Mouse (Mus musculus) spleen, adult 2 months (tissue): ENCODE results near the gene Slc22a15. TPM values are rescaled to one million over a fixed set of nuclear protein-coding genes. Genes with fewer than 3 reads are reported as not detected.

ENCODE experiments used
- DNase-seq, 2 experiments: peaks; one replicate each; pipeline versions ENCODE4 v3.0.0 to v3.0.0-alpha.2; 2012 to 2021; ENCODE audit warnings: low spot score in 2 of 2, low read depth in 1 of 2
- H3K27ac ChIP-seq: fragments of 200-500 bp; 2 replicates; pipeline ENCODE4 v1.5.1; 2012; ENCODE audit warnings: low read length, inconsistent platforms; ENCODE audit not compliant: insufficient read depth
- H3K27me3 ChIP-seq: fragments of 200-500 bp; 2 replicates; pipeline ENCODE4 v1.6.1; 2012; ENCODE audit warnings: mild to moderate bottlenecking, moderate library complexity, low read length, inconsistent platforms; ENCODE audit not compliant: control insufficient read depth, insufficient read depth
- H3K36me3 ChIP-seq: fragments of 200-500 bp; 2 replicates; pipeline ENCODE4 v1.6.1; 2012; ENCODE audit warnings: mild to moderate bottlenecking, low read length, inconsistent platforms; ENCODE audit not compliant: control insufficient read depth, insufficient read depth
- H3K4me1 ChIP-seq: fragments of 200-500 bp; 2 replicates; pipeline ENCODE4 v1.6.1; 2011; ENCODE audit warnings: inconsistent platforms; ENCODE audit not compliant: control insufficient read depth, insufficient read depth, insufficient read length
- H3K4me3 ChIP-seq: fragments of 200-500 bp; 2 replicates; pipeline ENCODE4 v1.5.1; 2011; ENCODE audit warnings: mild to moderate bottlenecking, inconsistent platforms; ENCODE audit not compliant: insufficient read depth, insufficient read length; ENCODE audit errors: extremely low read depth
- CTCF ChIP-seq: fragments of 200-500 bp; IDR thresholded peaks from 2 replicates; pipeline ENCODE4 v1.5.1; 2011; ENCODE audit warnings: mild to moderate bottlenecking, inconsistent platforms; ENCODE audit not compliant: insufficient read depth, insufficient read length, insufficient replicate concordance; ENCODE audit errors: extremely low read depth
- POLR2A ChIP-seq: fragments of 200-500 bp; IDR thresholded peaks from 2 replicates; pipeline ENCODE4 v1.6.1; 2011; ENCODE audit warnings: low read depth, low read length, inconsistent platforms
- WGBS: fragments of 180-500 bp; shearing (Covaris S2); methylation state at CpG from one replicate; pipeline ENCODE4 v1.1.7; 2018; 5-methylcytosine and 5-hydroxymethylcytosine counted together
- polyA plus RNA-seq: library from polyadenylated mRNA; depleted of rRNA; stranded (reverse); fragments of >200 nt; gene quantifications from 2 replicates; pipeline ENCODE4 v1.2.3, GENCODE M21; 2012

The Slc22a15 gene
- polyA plus RNA-seq, 1 experiment = 2.5 TPM

GRCm38 (mm10) chr3:101918526-101918925 is 5.7 kb downstream of the Slc22a15 start:
- no peak overlapping the region for H3K27ac ChIP-seq
- WGBS = 94% methylated on average over 3 of the region's 3 CpGs
- H3K27me3 ChIP-seq = no peaks in the 10 kb centered on the region
- no peak overlapping the region for H3K4me3 ChIP-seq
- no peaks in the 10 kb centered on the region for H3K36me3 ChIP-seq
- H3K4me1 ChIP-seq = no peaks in the 10 kb centered on the region
- DNase-seq = no peak
- no peak for TF ChIP-seq POLR2A
- TF ChIP-seq CTCF = no peak

GRCm38 (mm10) chr3:101917665-101918064 is 6.6 kb downstream of the Slc22a15 start:
- no peak for TF ChIP-seq POLR2A
- H3K36me3 ChIP-seq = no peaks in the 10 kb centered on the region
- DNase-seq = no peak
- H3K4me3 ChIP-seq = no peak overlapping the region
- whole genome bisulfite sequencing = 29% methylated on average over 3 of the region's 3 CpGs
- no peaks in the 10 kb centered on the region for H3K27me3 ChIP-seq
- no peaks in the 10 kb centered on the region for H3K4me1 ChIP-seq
- H3K27ac ChIP-seq = no peak overlapping the region

- DNase-seq = no peak
- H3K36me3 ChIP-seq = no peaks in the 10 kb centered on the region
- H3K4me3 ChIP-seq = no peak overlapping the region
- WGBS = 72% methylated on average over 5 of the region's 5 CpGs
- H3K27ac ChIP-seq = no peak overlapping the region
- H3K27me3 ChIP-seq = no peaks in the 10 kb centered on the region
- H3K4me1 ChIP-seq = no peaks in the 10 kb centered on the region
- TF ChIP-seq POLR2A (no peak), CTCF (no peak)
Measured at GRCm38 (mm10) chr3:101916525-101916924, 7.7 kb downstream of the Slc22a15 start.

GRCm38 (mm10) chr3:101915048-101915801 is 9.0 kb downstream of the Slc22a15 start:
- Histone ChIP-seq H3K4me3 (no peak overlapping the region), H3K4me1 (no peaks in the 10 kb centered on the region), H3K27me3 (no peaks in the 10 kb centered on the region), H3K27ac (no peak overlapping the region), H3K36me3 (no peaks in the 10 kb centered on the region)
- no peak for TF ChIP-seq CTCF
- TF ChIP-seq POLR2A = no peak
- WGBS = 88% methylated on average over 14 of the region's 14 CpGs
- no peak for DNase-seq

GRCm38 (mm10) chr3:101914266-101914665 is 10.0 kb downstream of the Slc22a15 start:
- DNase-seq = no peak
- Histone ChIP-seq H3K36me3 (no peaks in the 10 kb centered on the region), H3K4me1 (no peaks in the 10 kb centered on the region), H3K27ac (no peak overlapping the region), H3K4me3 (no peak overlapping the region), H3K27me3 (no peaks in the 10 kb centered on the region)
- TF ChIP-seq POLR2A = no peak
- no peak for TF ChIP-seq CTCF
- WGBS = 56% methylated on average over 5 of the region's 5 CpGs

- no peaks in the 10 kb centered on the region for H3K4me1 ChIP-seq
- whole genome bisulfite sequencing = 91% methylated on average over 6 of the region's 6 CpGs
- DNase-seq = no peak
- no peaks in the 10 kb centered on the region for H3K36me3 ChIP-seq
- H3K4me3 ChIP-seq = no peak overlapping the region
- TF ChIP-seq POLR2A = no peak
- no peak for TF ChIP-seq CTCF
- H3K27ac ChIP-seq = no peak overlapping the region
- no peaks in the 10 kb centered on the region for H3K27me3 ChIP-seq
Measured at GRCm38 (mm10) chr3:101912041-101912440, 12.2 kb downstream of the Slc22a15 start.

GRCm38 (mm10) chr3:101907049-101907448 is 17.2 kb downstream of the Slc22a15 start:
- H3K36me3 ChIP-seq = no peaks in the 10 kb centered on the region

GRCm38 (mm10) chr3:101904776-101905175 is 19.5 kb downstream of the Slc22a15 start:
- WGBS = 91% methylated on average over 7 of the region's 7 CpGs
- no peak for TF ChIP-seq CTCF

More at GRCm38 (mm10) chr3:101907049-101907448, 17.2 kb downstream of the Slc22a15 start:
- Histone ChIP-seq H3K4me1 (no peaks in the 10 kb centered on the region), H3K4me3 (no peak overlapping the region), H3K27ac (no peak overlapping the region), H3K27me3 (no peaks in the 10 kb centered on the region)
- no peak for DNase-seq
- TF ChIP-seq POLR2A = no peak
- no peak for TF ChIP-seq CTCF
- 92% methylated on average over 2 of the region's 2 CpGs for WGBS

More at GRCm38 (mm10) chr3:101904776-101905175, 19.5 kb downstream of the Slc22a15 start:
- H3K4me1 ChIP-seq = no peaks in the 10 kb centered on the region
- no peaks in the 10 kb centered on the region for H3K27me3 ChIP-seq
- DNase-seq = no peak
- no peaks in the 10 kb centered on the region for H3K36me3 ChIP-seq
- H3K27ac ChIP-seq = no peak overlapping the region
- H3K4me3 ChIP-seq = no peak overlapping the region
